Mouse (Mus musculus) urinary bladder, postnatal 10 days (tissue): Measurements from ENCODE around the gene Tmem43.

Experiments
- DNase-seq: peaks from one replicate; pipeline ENCODE4 v3.0.0; 2022; ENCODE audit warnings: low spot score

The Tmem43 gene

GRCm38 (mm10) chr6:91533771-91534170 is 60.3 kb downstream of the Tmem43 start:
- no peak for DNase-seq

GRCm38 (mm10) chr6:91534268-91534667 is 60.8 kb downstream of the Tmem43 start:
- no peak for DNase-seq

- no peak for DNase-seq
Measured at GRCm38 (mm10) chr6:91535231-91535630, 61.7 kb downstream of the Tmem43 start.

GRCm38 (mm10) chr6:91536047-91536765 is 62.7 kb downstream of the Tmem43 start:
- no peak for DNase-seq
